Mouse (Mus musculus) small intestine, adult 2 months (tissue): ENCODE data around the gene Vgll4.

Experiments
- CTCF ChIP-seq: fragments of 200-500 bp; IDR thresholded peaks from 2 replicates; pipeline ENCODE4 v1.5.1; 2012; ENCODE audit warnings: low read depth, mild to moderate bottlenecking, control low read depth, inconsistent platforms, low read length, moderate library complexity, mixed read lengths; ENCODE audit not compliant: insufficient replicate concordance, insufficient read length; ENCODE audit errors: extremely low read depth
- POLR2A ChIP-seq: fragments of 200-500 bp; IDR thresholded peaks from 2 replicates; pipeline ENCODE4 v1.6.1; 2012; ENCODE audit warnings: low read depth, mild to moderate bottlenecking, control low read depth, inconsistent platforms, low read length, moderate library complexity

- TF ChIP-seq CTCF (no peak), POLR2A (no peak)
Observed at GRCm38 (mm10) chr6:114905253-114906028, 64.4 kb downstream of the Vgll4 start.
